Mouse (Mus musculus) T-cell, adult 2 months (primary cell): ENCODE results near the gene Plaur.
"Not testable (repeated sequence)": the region's sequence is repeated elsewhere in the genome, so short reads cannot be mapped to it uniquely, and the experiment has no call there.

Source experiments
- DNase-seq: peaks from one replicate; pipeline ENCODE4 v3.0.0; 2022; ENCODE audit warnings: low spot score

Plaur gene

GRCm38 (mm10) chr7:24479685-24480084, 17.4 kb downstream of the Plaur start:
- DNase-seq: no peak

GRCm38 (mm10) chr7:24480121-24480941, 18.0 kb downstream of the Plaur start:
- no peak for DNase-seq

GRCm38 (mm10) chr7:24480986-24481473, 18.7 kb downstream of the Plaur start:
- no peak for DNase-seq

- DNase-seq: peak; percentile 84
These were observed 19.4 kb downstream of the Plaur start, which contains the start of gene Cadm4 for GRCm38 (mm10) chr7:24481474-24482207. TSS of gene Cadm4 (plus strand) at chr7:24482023.

- no peak for DNase-seq
These were observed 20.1 kb downstream of the Plaur start for GRCm38 (mm10) chr7:24482208-24483020.

GRCm38 (mm10) chr7:24483291-24483690, 21.0 kb downstream of the Plaur start:
- not testable (repeated sequence) for DNase-seq

- no peak for DNase-seq
These were observed 23.2 kb downstream of the Plaur start for GRCm38 (mm10) chr7:24485481-24485880.

GRCm38 (mm10) chr7:24486654-24487130, 24.4 kb downstream of the Plaur start:
- DNase-seq: no peak

- no peak for DNase-seq
These were observed 25.1 kb downstream of the Plaur start for GRCm38 (mm10) chr7:24487403-24487802.

GRCm38 (mm10) chr7:24488303-24488702, 26.0 kb downstream of the Plaur start:
- DNase-seq: no peak

GRCm38 (mm10) chr7:24499856-24500577, 37.7 kb downstream of the Plaur start:
- no peak for DNase-seq

GRCm38 (mm10) chr7:24500929-24501328, 38.6 kb downstream of the Plaur start:
- peak; percentile 40 for DNase-seq

GRCm38 (mm10) chr7:24501492-24501891, 39.2 kb downstream of the Plaur start:
- DNase-seq: peak; percentile 37

- DNase-seq: no peak
These were observed 41.7 kb downstream of the Plaur start for GRCm38 (mm10) chr7:24504004-24504403.

GRCm38 (mm10) chr7:24504868-24505267, 42.6 kb downstream of the Plaur start:
- no peak for DNase-seq

- DNase-seq: no peak
These were observed 43.3 kb downstream of the Plaur start for GRCm38 (mm10) chr7:24505447-24506064.

- no peak for DNase-seq
These were observed 43.8 kb downstream of the Plaur start for GRCm38 (mm10) chr7:24506065-24506459.

- no peak for DNase-seq
These were observed 44.2 kb downstream of the Plaur start for GRCm38 (mm10) chr7:24506476-24506837.

- DNase-seq: peak; percentile 39
These were observed 44.8 kb downstream of the Plaur start, which contains the start of gene Zfp428 for GRCm38 (mm10) chr7:24506838-24507725. TSS of gene Zfp428 (plus strand) at chr7:24507006.

GRCm38 (mm10) chr7:24507726-24508114, 45.4 kb downstream of the Plaur start:
- no peak for DNase-seq
